Mouse (Mus musculus) E14TG2a.4 (cell line): Measurements from ENCODE around the gene Cdrt4.

Source experiments
- H3K27me3 ChIP-seq: 2 replicates; pipeline ENCODE4 v1.6.1; 2014; ENCODE audit warnings: low read length, control low read depth; ENCODE audit not compliant: insufficient read depth
- H3K36me3 ChIP-seq: 2 replicates; pipeline ENCODE4 v1.6.1; 2014; ENCODE audit warnings: low read length, control low read depth; ENCODE audit not compliant: insufficient read depth
- H3K4me1 ChIP-seq: replicated peaks from 2 replicates; pipeline ENCODE4 v1.6.1; 2014; ENCODE audit warnings: low read depth, low read length, control low read depth
- H3K4me3 ChIP-seq: replicated peaks from 2 replicates; pipeline ENCODE4 v1.5.1; 2014; ENCODE audit warnings: mild to moderate bottlenecking, low read length
- H3K9me3 ChIP-seq: 2 replicates; pipeline ENCODE4 v1.6.1; 2014; ENCODE audit warnings: low read length, control low read depth
- CTCF ChIP-seq: conservative IDR thresholded peaks from 2 replicates; pipeline ENCODE4 v1.5.1; 2014; ENCODE audit warnings: low read length
- NANOG ChIP-seq: IDR thresholded peaks from 2 replicates; pipeline ENCODE4 v1.6.1; 2014; ENCODE audit warnings: borderline replicate concordance, low read length, mixed read lengths
- POU5F1 ChIP-seq: IDR thresholded peaks from 2 replicates; pipeline ENCODE4 v1.6.1; 2014; ENCODE audit warnings: low read length, borderline replicate concordance

The Cdrt4 gene

GRCm38 (mm10) chr11:62955776-62956175 lies 4.8 kb downstream of the Cdrt4 start:
- no peaks in the 10 kb centered on the region for H3K36me3 ChIP-seq
- TF ChIP-seq POU5F1, result no peak
- no peak for TF ChIP-seq CTCF
- no peak for TF ChIP-seq NANOG
- H3K4me3 ChIP-seq, result no peak overlapping the region
- H3K9me3 ChIP-seq, result no peaks in the 10 kb centered on the region
- H3K4me1 ChIP-seq, result peaks cover 29% of the 10 kb centered on the region
- no peaks in the 10 kb centered on the region for H3K27me3 ChIP-seq

DNA sequence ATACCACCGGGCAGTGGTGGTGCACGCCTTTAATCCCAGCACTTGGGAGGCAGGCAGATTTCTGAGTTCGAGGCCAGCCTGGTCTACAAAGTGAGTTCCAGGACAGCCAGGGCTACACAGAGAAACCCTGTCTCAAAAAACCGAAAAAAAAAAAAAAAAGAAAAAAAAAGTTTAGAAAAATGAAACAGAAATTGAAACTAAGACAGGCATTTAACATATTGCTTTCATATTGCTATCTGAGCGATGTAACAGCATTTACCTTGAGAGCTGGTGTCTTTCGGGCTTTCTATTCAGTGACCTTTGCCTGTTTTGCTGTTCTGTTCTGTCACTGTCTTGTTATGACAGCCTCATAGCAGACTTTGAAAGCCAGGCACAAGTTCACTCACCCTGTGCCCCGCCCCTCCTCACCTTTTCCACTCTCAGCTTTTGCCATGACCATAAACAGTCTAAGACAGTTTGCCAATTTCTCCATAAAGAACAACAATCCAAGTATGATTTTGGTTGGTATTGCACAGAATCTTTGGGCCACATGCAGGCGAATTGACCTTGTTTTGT lies 6.7 kb downstream of the Cdrt4 start:
- H3K4me3 ChIP-seq, result no peak overlapping the region
- H3K36me3 ChIP-seq, result no peaks in the 10 kb centered on the region
- peaks cover 20% of the 10 kb centered on the region for H3K4me1 ChIP-seq
- H3K27me3 ChIP-seq, result no peaks in the 10 kb centered on the region
- no peaks in the 10 kb centered on the region for H3K9me3 ChIP-seq
- TF ChIP-seq NANOG (no peak), CTCF (no peak), POU5F1 (no peak)

- Histone ChIP-seq H3K36me3 (no peaks in the 10 kb centered on the region), H3K27me3 (peaks cover 8% of the 10 kb centered on the region; the same call in 1 of the 2 replicates), H3K4me1 (peaks cover 25% of the 10 kb centered on the region), H3K4me3 (no peak overlapping the region), H3K9me3 (no peaks in the 10 kb centered on the region)
- TF ChIP-seq POU5F1 (no peak), NANOG (no peak), CTCF (no peak)
These were observed 12.3 kb downstream of the Cdrt4 start for GRCm38 (mm10) chr11:62963292-62963691.

DNA sequence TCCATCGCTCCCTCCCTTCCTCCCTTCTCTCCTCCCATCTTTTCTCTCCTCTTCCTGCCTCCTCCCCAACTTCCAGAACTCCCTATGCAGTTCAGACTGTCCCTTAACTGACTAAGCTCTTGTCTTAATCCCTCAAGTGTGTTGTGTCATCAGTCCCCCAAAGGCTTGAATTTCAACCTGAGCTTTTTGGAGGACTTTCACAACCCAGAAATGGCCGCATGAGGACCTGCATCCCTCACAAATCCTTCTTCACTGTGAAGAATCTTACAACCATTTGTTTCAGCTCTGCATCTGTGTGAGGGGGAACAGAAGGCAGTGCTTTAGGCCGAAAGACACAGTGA lies 15.4 kb downstream of the Cdrt4 start:
- TF ChIP-seq NANOG (no peak), CTCF (no peak), POU5F1 (no peak)
- Histone ChIP-seq H3K9me3 (no peaks in the 10 kb centered on the region), H3K36me3 (no peaks in the 10 kb centered on the region), H3K4me3 (peak overlapping the region; percentile 67), H3K27me3 (peaks cover 8% of the 10 kb centered on the region; the same call in 1 of the 2 replicates), H3K4me1 (peaks cover 25% of the 10 kb centered on the region)

- H3K36me3 ChIP-seq, result no peaks in the 10 kb centered on the region
- peaks cover 25% of the 10 kb centered on the region for H3K4me1 ChIP-seq
- H3K4me3 ChIP-seq, result peak overlapping the region; percentile 67
- H3K27me3 ChIP-seq, result peaks cover 8% of the 10 kb centered on the region; the same call in 1 of the 2 replicates
- TF ChIP-seq CTCF, result no peak
- H3K9me3 ChIP-seq, result no peaks in the 10 kb centered on the region
These were observed 16.0 kb downstream of the Cdrt4 start for GRCm38 (mm10) chr11:62966765-62967633.

DNA sequence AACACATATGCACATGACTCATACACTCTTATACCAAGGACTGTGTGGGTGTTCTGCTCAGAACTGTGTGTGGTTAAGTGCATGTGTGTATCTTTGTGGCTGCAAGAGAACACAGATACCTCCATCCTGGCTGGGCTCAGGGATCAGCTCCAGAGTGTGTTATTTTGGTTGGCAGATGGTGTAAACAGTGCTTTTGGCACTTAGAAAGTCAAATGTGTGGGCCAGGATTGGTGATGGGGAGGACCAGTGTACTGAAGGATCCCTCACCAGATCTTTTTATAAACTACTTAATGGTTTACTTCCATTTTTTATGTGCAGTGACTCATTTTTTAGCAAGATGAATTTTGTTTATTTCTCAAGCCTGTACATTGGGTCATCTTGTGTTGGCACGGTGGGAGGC lies 26.2 kb downstream of the Cdrt4 start:
- Histone ChIP-seq H3K4me3 (no peak overlapping the region), H3K27me3 (peaks cover 6% of the 10 kb centered on the region; the same call in 1 of the 2 replicates), H3K9me3 (no peaks in the 10 kb centered on the region), H3K36me3 (no peaks in the 10 kb centered on the region), H3K4me1 (no peaks in the 10 kb centered on the region)
- TF ChIP-seq CTCF (no peak), POU5F1 (no peak), NANOG (no peak)

DNA sequence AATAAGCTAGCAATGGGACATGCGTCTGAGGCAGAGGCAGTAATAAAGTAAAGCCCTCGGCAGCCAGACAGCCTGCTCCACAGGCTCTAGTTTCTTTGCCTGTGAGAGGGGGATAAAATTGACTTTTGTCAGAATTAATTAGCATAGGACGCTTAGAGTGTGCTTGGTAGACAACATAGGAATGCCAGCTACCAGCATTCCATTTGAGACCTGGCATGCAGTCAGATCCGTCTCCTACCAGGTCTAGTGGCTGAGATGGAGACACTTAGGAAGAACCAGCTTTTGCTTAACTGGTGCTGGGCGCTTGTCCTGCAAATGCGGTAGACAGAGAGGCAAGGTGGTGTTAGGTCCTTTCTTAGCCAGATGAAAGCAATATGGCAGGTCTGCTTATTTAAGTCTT lies 27.9 kb downstream of the Cdrt4 start:
- Histone ChIP-seq H3K4me1 (peaks cover 2% of the 10 kb centered on the region), H3K36me3 (no peaks in the 10 kb centered on the region), H3K27me3 (peaks cover 6% of the 10 kb centered on the region; the same call in 1 of the 2 replicates), H3K4me3 (no peak overlapping the region), H3K9me3 (no peaks in the 10 kb centered on the region)
- no peak for TF ChIP-seq POU5F1
- TF ChIP-seq CTCF, result no peak
- TF ChIP-seq NANOG, result no peak

DNA sequence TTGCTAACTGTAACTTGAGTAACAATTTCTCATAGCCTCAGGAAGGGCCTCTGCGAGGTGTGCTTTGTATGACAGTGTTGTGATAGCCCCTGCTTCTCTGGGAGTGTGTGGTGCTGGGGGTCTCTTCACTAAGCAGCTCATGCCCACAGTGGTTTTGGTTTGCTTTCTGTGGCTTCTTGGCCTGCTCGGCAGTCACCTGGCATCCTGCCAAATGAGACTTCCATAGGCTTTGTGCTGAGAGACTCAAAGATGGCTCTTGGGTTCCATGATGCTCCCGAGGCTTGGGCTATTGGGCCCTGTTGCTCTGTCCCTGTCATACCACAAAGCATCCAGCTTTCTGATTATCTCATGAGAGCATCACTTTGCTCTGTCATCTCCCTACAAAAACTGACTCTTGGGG lies 30.7 kb downstream of the Cdrt4 start:
- no peak overlapping the region for H3K4me3 ChIP-seq
- peaks cover 5% of the 10 kb centered on the region for H3K4me1 ChIP-seq
- H3K27me3 ChIP-seq, result no peaks in the 10 kb centered on the region; the same call in 1 of the 2 replicates
- H3K36me3 ChIP-seq, result no peaks in the 10 kb centered on the region
- TF ChIP-seq CTCF, result no peak
- TF ChIP-seq POU5F1, result no peak
- no peak for TF ChIP-seq NANOG
- H3K9me3 ChIP-seq, result no peaks in the 10 kb centered on the region
